Mouse (Mus musculus) left cerebral cortex, adult 2 months (tissue): ENCODE data around the gene Pwwp2a. TPM values are rescaled to one million over a fixed set of nuclear protein-coding genes. Genes with fewer than 3 reads are reported as not detected.

Source experiments
- DNase-seq, 2 experiments: peaks; one replicate each; pipeline ENCODE4 v3.0.0; 2021 to 2022; ENCODE audit warnings: low spot score in 2 of 2, mixed read lengths in 1 of 2; ENCODE audit errors: extremely low spot score in 1 of 2
- H3K27ac ChIP-seq: fragments of 200-600 bp; 2 replicates; pipeline ENCODE4 v1.8.1; 2022
- H3K4me3 ChIP-seq: fragments of 200-600 bp; 2 replicates; pipeline ENCODE4 v1.8.1; 2022
- CTCF ChIP-seq: fragments of 200-600 bp; IDR thresholded peaks from 2 replicates; pipeline ENCODE4 v1.8.1; 2022; ENCODE audit warnings: antibody characterized with exemption, mild to moderate bottlenecking, moderate library complexity
- intact Hi-C: fragments of 180-260 bp; cut with DNase I; formaldehyde crosslinking; loops from one replicate; pipeline ENCODE4 v1.15.1; 2025
- total RNA-seq, 2 experiments: library from RNA; stranded (reverse); gene quantifications; 2 replicates each; pipeline ENCODE4 v1.2.3; 2021

Gene Pwwp2a
- total RNA-seq, 2 experiments from 2014 or later: 65.2 to 65.7 TPM

DNA sequence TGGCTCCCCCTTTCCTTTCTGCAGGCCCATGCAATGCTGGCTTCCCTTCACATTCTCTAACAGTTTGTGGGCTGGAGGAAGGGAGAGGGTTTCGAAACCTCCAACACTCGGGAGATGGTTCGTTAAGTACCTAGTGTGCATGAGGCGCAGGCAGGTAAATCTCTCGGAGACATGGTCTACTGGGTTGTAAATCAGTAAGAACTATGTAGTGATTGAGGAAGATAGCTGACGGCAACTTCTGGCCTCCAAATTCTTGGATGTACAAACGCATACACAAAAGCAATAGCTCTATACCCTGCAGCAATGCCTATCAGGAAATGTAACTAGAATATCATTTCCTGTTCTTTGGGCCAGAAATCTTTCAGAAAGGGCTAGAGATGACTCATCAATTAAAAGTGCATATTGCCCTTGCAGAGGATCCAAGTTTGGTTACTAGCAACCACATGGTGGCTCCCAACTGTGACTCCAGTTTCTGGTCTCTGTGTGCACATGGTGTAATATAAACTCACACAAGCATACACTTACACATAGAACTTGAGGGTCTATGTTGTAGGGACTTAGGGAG, 47.0 kb downstream of the Pwwp2a start:
- intact Hi-C loops: loop anchor here (5.0 kb wide), 1 partner anchor 237 kb away; no protein-coding TSS in a partner anchor
- no peak overlapping the region for H3K27ac ChIP-seq
- H3K4me3 ChIP-seq: no peak overlapping the region
- TF ChIP-seq CTCF: no peak; the same call in 1 of the 2 replicates
- DNase-seq: no peak

DNA sequence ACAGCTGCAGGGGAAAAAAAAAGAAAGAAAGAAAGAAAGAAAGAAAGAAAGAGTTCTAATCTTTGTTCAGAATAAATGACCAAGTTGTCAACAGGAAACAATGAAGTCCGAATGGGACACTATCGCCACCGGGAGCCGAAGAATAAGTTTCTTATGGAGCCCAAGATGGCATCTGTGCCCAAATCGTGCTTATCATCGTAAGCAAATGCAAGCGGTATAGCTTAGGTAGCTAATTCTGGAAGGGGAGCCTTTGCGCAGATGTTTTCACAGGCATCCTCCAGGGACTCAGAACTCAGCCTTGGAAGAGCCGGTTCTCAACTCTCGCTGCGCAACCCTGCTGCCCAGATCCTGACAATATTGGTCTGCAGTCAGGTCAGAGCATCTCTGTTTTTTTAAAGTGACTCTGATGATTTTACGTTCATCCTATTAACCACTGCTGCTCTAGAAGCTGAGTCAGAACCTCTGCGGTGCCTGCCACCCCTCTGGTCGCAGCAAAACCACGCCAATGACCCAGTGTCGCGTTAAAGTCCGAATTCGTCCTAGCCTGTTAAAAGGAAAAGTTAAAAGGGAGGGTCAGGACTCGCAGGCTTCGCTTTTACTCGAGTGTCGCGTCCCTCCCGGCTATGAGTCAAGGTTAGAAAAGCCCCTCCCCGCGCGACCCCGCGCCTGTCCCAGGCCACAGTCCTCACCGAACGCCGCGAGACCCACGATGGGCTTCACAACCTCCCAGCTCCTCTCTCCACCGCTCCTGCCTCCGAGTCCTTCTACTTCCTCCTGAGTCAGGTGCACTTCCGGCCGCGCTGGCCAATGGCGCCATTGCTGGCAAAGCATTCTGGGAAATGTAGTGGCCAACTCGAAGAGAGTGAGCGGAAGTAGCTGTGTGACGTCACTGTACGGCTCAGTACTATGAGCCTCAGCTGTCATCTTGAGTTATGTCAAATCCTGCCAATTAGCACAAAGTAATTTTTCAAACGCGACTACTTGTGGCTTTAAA, 65.7 kb downstream of the Pwwp2a start, which contains the start of gene Ttc1:
Gene Ttc1 (minus strand): TSS at position 776 of the 994 bp plus-strand sequence.
- Histone ChIP-seq H3K4me3 (peak within 1 kb of the TSS; percentile 58), H3K27ac (peak within 1 kb of the TSS; percentile 81)
- DNase-seq: peak; percentile 97 to 99
- no peak for TF ChIP-seq CTCF
- intact Hi-C loops: loop anchor here (5.0 kb wide), 1 partner anchor 65 kb away; the partner anchor contains the start of gene Pwwp2a

DNA sequence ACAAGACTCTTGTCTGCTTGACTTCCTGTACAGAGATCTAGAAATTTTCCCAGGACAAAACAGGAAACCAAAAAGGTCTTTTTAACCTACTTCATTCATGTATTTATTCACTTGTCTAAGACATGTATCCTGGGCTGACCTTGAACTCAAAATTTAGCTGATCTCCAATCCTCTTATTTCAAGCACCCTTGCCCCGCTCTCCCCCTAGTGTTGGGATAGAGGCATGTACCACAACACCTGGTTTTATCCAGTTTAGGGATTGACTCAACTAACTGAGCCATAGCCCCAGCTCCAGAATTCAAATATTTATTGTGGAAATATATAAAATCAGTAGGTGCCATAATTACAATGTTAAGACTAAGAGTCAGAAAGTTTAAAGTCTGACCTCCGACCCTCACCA, 69.7 kb downstream of the Pwwp2a start:
- intact Hi-C loops: no loop called here
- Histone ChIP-seq H3K27ac (no peak overlapping the region), H3K4me3 (no peak overlapping the region)
- DNase-seq: no peak
- TF ChIP-seq CTCF: peak; percentile 16

DNA sequence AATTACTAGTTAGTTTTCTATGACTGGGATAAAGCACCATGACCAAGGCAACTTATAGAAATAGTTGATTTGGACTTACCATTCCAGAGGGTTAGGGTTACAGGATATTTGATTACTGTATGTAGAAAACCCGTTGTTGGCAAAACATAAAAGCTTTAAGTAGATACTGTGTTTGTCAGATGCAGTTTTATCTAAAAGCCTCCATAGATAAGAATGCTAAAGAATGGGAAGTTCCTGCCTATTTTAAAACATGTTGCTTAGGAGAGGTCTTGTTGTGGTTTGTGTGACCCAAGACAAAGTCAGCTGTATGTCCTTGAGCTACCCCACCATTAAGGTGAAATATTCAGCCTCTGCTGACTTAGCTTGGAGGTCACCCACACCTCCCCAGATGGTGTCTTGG, 72.8 kb downstream of the Pwwp2a start:
- no peak overlapping the region for H3K4me3 ChIP-seq
- TF ChIP-seq CTCF: no peak
- no peak overlapping the region for H3K27ac ChIP-seq
- DNase-seq: no peak
- intact Hi-C loops: no loop called here

DNA sequence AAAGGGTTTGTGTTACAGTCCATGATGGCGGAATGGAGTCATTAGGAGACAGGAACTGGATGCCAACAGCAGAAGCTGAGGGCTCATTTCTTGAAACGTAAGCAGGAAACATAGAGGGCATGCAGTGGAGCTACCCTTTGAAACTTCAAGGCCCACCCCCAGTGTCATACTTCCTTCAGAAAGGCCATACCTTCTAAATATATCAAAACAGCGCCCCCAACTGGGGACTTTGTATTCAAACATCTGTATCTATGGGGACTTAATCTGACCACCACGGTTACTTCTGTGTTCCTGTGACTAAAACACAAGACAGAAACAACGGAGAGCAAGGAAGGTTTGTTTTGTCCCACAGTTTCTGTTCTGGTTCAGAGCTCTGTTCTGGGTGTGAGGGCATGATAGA, 73.6 kb downstream of the Pwwp2a start:
- no peak; the same call in none of the 2 replicates for TF ChIP-seq CTCF
- Histone ChIP-seq H3K4me3 (no peak overlapping the region), H3K27ac (no peak overlapping the region)
- intact Hi-C loops: no loop called here
- no peak for DNase-seq

DNA sequence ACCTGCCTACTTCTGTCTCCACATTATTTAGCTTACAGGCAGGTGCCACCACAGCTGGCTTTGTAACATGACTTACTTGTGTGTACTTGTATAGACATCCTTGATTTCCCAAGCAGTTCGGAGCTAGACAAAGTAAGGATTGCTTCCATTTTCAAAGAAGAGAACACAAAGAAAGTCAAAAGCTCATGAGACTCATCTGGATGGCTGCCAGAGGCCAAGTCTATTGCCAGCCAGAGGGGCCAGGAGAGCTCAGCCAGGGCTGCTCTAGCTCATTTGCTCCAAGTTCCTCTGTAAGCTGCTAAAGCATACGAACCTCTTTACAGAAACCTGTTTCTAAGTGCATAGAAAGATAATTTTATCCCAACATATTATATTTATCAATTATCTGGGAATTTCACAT, 76.6 kb downstream of the Pwwp2a start:
- no peak overlapping the region for H3K4me3 ChIP-seq
- no peak for TF ChIP-seq CTCF
- no peak for DNase-seq
- H3K27ac ChIP-seq: no peak overlapping the region
- intact Hi-C loops: no loop called here

DNA sequence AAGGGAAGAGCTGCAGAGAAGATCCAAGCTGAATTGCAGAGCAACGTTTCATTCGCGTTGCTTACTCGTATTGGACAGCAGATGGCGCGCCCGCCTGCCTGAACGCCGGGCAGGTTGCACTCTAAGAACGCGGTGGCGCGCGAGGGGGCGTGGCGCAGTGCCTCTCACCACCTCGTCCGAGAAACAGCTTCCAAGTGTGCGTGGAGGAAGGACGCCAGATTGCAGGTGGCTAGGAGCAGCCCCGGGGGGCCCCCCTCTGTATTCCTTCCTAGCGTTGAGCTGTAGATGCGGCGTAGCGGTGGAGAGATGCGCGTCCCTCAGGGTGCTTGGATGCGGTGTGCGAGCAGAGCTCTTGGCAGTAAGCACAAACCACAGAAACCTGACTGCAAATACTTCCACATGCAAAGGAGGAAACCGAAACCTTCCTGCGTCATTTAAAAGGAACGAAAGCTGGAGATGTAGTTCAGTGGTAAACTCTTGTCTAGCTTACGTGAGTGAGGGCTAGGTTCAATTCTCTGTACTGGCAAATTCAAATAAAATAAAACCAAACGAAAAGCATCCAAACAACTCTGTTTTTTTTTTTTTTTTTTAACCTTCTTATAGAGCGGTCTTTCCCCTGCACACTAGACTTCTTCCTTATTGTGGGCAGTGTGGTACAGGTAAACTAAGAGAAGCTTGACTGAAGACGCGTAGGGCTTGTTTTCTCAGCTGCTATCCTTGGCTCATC, 85.3 kb downstream of the Pwwp2a start:
- TF ChIP-seq CTCF: peak; percentile 81
- Histone ChIP-seq H3K27ac (no peak overlapping the region), H3K4me3 (peak overlapping the region; percentile 43)
- intact Hi-C loops: loop anchor here (1.0 kb wide), 2 partner anchors 564 to 686 kb away; no protein-coding TSS in a partner anchor
- peak; percentile 74 to 79 for DNase-seq

DNA sequence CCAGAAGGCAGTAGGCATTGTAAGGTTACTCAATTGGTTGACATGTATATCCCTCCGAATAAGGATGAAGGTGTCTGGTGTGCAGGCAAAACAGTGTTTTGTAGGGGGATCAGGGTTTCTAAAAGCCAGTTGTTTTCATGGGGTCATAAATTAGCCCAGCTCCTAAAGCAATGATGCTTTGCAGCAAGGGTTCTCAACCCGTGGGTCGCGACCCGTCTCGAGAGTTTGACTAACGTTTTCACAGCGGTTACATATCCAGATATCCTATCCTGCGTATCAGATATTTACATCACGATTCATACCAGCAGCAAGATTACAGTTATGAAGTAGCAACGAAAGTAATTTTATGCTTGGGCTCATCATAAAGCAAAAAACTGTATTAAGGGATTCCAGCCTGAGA, 86.0 kb downstream of the Pwwp2a start:
- intact Hi-C loops: loop anchor here (1.0 kb wide), 2 partner anchors 564 to 686 kb away; no protein-coding TSS in a partner anchor
- Histone ChIP-seq H3K4me3 (no peak overlapping the region), H3K27ac (no peak overlapping the region)
- no peak for DNase-seq
- TF ChIP-seq CTCF: no peak

DNA sequence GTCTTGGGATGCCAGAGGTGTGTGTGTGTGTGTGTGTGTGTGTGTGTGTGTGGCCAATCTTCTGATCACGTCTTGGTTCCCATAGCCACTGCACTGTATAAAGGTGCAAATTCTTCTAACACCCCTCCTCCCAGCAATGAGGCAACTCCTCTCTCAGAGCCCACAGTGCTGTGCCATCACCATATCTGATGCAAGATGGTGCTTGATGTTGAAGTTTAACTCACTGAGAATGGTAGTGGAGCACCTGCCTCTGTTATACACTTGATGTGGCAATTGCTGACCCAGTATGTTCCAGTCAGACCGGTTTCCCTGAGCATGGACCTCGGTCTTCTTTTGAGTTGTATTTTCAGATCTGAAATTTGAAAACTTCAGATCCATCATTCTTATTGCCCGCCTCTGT, 88.3 kb downstream of the Pwwp2a start:
- Histone ChIP-seq H3K27ac (no peak overlapping the region), H3K4me3 (no peak overlapping the region)
- intact Hi-C loops: no loop called here
- no peak for DNase-seq
- TF ChIP-seq CTCF: no peak

Other genes with a start within 250 kb of the Pwwp2a start
- 10 to 100 TPM; 54.2 to 56.7 TPM for gene Slu7, start 248.3 kb upstream of the Pwwp2a start, total RNA-seq
- 1 to 10 TPM; 1.8 to 2.2 TPM for gene C1qtnf2, start 207.7 kb upstream of the Pwwp2a start, total RNA-seq
- 1 to 10 TPM; 3.8 to 4.6 TPM for gene Ccnjl, start 153.2 kb upstream of the Pwwp2a start, total RNA-seq
- under 1 TPM; 0.61 to 0.77 TPM for gene 4933415A04Rik, start 95.0 kb upstream of the Pwwp2a start, total RNA-seq
- gene Fabp6, start 80.5 kb upstream of the Pwwp2a start, total RNA-seq: not detected
- 10 to 100 TPM; 56.3 to 62.9 TPM for gene Ttc1, start 66.0 kb downstream of the Pwwp2a start, total RNA-seq
- 10 to 100 TPM; 29.9 to 31.6 TPM for gene Adra1b, start 219.2 kb downstream of the Pwwp2a start, total RNA-seq